Mouse (Mus musculus): ENCODE measurements around the gene Zfp217. TPM values are rescaled to one million over a fixed set of nuclear protein-coding genes. Genes with fewer than 3 reads are reported as not detected.
A peak's percentile ranks its signal among the peaks of the same experiment; 100 is the strongest.

Zfp217 gene
- total RNA-seq, 4 experiments from 2014 or later = 5.9 to 7.5 (median 6.7) TPM

DNA sequence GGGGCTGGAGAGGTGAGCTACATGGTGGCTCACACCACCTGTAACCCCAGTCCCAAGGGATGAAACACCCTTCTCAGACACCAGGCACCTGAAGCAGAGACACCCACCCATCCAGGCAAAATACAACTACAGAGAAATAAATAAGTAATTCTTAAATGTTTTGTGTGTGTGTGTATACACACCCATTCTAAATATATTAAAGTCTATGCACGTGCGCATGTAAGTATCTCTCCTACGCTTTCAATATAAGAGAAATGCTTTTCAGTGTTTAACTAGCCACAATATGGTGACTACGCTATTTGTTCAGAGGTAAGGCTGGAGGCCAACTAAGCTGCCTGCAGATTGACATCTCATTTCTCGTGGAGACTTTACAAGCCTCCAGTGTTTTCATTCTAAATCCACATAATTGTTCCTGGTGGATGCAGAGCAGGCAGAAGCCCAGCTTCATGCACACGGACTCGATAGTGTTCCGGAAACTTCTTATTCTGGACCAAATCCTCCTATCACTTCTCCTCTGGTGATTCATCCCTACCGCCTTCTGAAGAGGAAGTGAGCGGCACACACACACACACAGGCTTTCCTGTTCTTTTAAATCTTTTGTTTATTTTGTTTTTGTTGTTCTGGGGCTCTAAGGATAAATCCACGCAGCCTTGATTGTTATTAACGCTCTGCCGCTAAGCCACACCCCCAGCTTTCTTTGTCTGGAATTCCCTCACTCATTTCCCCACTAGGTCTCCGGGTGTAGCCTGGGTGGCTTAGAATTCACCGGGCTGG is 12.1 kb upstream of the Zfp217 start:
- no peak for DNase-seq (ENCODE audit: low spot score in 2 of 2)

DNA sequence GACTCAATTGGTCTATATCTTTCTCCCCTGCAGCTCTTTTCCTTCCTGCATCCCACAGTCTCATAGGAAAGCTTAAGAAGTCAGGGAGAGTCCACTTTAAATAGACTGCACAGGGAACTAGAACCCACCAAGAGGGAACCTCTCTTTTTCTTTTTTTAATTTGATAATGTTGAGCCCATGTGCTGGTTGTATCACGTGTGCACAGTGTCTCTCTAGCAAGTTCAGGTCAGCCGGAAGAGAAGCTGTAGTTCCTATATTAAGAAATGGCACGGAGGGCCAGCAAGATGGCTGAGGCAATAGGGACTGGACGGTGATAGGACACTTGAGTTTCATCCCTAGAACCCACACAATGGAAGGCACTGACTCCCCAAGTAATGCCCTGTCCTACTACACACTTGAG is 11.1 kb upstream of the Zfp217 start:
- no peak for DNase-seq (ENCODE audit: low spot score in 2 of 2)

DNA sequence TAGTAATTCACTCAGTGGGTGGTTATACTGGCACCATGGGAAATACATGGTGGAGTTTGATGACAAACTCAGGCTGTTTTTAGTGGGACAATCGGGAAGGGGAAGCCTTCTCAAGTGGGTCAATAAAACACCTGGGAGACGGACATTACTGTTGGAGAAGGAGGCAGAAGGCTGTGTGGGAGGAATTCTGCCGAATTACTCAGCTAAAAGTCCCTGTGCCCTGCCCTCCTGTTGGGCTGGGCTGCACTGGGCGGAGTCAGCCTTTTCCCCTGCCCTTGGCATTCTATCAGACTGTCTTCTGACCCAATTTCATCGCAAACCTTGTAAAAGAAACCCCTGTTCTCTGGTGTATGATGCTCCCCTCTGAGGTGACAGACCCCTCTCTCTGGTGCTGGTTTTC is 10.3 kb upstream of the Zfp217 start:
- no peak for DNase-seq (ENCODE audit: low spot score in 2 of 2)

DNA sequence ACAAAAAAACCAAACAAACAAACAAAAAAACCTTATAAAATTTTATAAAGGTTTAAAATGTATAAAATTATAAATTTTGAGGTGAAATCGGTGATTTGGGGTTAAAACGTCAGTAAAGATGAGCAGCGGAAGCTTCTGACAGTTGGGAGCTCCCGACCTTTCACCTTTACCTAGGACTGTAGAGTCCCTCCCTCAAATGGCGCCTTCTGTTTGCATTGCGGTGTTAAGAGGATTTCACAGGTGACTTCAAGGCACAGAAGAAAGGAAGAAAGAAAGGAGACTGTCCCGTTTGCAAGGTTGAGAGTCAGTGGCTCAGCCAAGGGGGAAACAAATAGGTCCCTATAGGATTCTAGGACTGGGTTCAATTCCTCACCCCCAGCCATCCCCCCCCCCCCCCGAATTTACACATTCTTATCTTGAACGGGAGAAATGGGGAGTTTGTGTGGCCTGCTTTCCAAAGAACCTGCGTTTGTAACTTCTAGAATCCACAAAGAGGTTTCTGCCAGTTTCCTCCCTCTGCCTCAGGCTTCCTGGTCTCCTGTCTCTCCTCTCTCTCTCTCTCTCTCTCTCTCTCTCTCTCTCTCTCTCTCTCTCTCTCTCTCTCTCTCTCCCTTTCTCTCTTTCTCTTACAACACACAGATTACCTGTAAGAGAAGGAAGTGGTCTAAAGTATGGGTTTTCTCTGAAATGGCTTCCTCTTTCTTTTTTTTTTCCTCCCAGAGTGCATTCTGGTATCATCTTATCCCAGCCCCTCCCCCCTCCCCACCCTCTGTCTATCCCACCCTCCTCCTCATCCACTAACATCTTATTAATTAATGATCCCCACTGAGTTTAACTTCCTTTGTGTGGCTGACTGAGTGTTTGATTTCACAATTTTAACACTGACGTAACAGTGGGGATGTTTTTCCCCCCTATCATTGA is 9.6 kb upstream of the Zfp217 start:
- no peak for DNase-seq (ENCODE audit: low spot score in 2 of 2)

DNA sequence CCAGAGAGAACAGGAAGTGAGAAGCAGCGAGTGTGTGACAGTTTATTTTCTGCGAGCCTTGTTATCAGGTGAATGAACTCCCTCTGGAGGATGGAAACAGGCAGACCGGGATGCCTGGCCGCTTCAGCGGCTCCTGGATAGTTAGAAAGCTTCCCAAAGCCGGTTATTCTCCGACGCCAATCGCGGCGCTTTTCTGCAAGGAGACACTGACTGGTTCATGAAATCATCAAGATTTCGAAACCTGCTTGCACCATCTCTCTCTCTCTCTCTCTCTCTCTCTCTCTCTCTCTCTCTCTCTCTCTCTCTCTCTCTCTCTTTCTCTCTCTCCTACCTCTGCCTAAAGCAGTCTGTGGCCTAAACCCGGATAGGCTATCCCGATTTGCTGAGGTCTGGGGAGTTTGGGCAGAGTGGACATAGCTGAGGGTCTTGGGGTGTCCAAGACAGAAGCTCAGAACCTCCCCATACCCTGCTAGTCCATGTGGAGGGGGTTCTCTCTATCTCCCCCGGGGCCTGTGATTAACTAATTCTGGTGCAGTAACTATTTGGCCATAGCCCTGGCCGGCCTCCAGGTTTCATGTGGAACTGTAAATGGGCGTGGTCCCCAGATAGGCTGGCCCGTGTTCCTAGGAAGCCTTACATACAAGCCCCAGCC is 7.3 kb upstream of the Zfp217 start:
- peak; percentile 54 to 69 for DNase-seq (ENCODE audit: low spot score in 2 of 2)

DNA sequence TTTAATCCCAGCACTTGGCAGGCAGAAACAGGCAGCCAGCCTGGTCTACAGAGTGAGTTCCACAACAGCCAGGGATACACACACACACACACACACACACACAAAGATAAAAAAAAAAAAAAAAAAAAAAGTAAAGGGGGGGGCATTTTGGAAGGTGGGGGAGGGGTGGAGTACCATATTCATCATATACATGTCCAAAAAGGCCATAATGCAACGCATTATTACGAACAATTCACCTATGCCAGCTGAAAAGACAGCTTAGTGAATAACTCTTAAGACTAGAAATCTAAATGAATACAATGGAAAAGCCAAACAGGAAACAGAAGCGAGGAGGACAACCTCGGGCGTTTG is 6.8 kb upstream of the Zfp217 start:
- DNase-seq (ENCODE audit: low spot score in 2 of 2) = no peak

DNA sequence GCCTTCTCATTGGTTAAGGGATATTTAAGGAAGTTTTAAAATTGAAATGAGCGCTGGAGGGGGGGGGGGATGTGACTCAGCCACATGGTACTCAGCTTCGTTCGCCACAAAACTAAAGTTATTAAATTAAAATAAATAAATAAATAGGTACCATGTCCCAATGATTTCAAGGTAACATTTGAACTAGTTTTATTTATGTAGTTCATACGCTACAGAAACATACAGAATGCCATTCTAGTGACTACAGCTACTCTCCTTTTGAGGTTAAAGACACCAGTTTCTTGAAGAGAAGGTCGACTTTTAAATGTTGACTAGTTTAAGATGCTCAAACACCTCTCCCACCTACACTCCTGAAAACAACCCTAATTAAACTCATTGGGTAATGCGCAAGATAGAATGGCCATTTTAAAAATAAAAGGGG is 6.4 kb upstream of the Zfp217 start:
- DNase-seq (ENCODE audit: low spot score in 2 of 2) = no peak

DNA sequence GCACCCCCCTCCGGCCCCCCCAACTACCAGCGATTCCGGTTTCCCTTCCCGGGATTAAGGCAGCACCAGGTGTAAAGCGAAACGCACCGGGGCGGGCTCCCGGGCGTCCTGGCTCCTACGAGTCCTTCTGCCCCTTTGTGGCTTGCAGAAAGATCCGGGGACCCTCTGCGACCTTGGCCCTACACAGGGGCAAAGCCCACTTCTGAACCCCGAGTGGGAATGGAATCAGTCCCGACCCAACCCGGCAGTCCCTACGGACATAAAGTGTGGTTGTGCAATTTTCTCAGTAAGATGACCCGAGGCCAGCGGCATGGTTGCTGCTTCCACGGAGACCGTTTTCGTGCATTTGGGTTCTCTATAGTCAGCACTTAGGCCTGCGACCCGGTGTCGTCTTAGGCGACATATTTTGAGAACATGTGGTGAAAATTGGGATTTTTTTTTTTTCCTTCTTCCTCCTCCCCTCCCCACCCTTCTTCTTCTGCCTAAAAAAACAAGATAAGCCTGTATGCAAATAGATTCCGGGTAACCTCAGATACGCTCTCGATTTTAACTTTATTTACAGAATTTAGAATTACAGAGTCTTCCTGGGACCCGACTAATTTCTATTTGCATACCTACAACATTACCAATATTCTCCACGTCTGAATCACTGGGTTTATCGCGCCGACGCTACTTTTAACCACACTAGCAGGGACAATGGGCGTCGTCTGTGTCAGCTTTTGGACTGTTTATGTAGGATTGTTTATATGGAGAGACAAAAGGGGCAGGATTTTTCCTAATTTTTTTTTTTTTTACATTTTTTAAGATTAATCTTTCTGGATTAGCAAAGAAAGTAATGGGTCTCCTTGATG is 5.7 kb upstream of the Zfp217 start:
- DNase-seq (ENCODE audit: low spot score in 2 of 2) = peak; percentile 45 to 52

DNA sequence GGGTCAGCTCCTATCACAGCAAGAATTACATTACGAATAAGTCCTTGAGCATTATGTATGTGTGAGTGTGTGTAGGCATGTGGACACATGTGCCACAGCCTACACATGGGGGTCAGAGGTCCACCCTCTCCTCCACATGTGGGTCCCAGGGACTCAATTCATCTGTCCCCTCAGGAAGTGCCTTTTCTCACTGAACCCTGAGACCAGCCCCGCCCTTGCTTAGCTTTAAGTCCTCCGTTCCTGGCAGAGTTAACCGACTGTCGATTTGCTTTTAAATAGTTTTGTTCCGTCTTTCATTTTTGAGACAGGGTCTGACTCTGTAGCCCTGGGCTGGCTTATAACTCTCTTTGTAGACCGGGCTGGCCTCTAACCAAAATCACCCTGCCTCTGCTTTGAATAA is 5.0 kb upstream of the Zfp217 start:
- DNase-seq (ENCODE audit: low spot score in 2 of 2) = no peak

DNA sequence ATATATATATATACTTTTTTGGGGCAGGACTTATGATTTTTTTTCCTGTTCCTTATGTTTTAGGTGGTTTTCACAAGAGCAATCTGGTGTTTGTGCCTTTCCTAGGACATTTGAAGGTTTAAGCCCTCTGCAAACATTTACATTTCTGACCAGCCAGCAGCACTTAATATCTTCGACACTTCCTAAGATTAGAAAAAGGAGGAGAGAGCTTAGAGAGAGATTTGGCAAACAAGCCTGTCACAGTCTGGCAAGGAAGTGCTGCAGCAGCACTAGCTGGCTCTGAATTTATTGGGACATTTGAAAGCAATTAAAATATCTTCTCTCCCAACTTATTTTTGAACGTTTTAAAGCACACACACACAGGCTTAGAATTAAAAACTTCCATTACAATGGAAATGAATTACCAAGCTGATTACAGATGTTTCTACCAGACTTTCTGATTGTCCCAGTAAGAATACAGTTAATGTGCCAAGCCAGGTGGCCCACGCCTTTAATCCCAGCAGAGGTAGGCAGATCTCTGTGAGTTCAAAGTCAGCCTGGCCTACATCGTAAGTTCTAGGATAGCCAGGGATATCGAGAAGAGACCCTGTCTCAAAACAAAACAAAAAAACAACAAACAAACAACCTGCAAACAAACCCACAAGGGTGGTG is 4.3 kb upstream of the Zfp217 start:
- DNase-seq (ENCODE audit: low spot score in 2 of 2) = no peak

DNA sequence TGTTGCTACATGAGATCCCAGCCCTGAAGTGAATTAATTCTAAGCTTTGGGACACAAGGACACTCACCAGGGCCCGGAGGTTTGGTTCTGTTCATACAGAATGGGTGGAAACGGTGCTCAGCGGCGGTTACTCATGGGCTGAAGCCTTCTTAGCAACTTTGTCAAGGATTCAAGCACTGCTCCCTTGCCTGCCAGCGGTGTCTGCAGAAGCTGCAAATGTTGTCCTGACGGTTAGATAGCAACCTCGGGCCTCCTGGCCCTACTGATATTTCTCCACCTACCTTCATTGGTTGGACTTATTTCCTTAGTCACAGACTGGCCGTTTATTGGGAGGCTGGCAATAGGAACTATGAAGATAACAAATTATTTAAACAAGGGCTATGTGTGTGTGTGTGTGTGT is 3.6 kb upstream of the Zfp217 start:
- no peak for DNase-seq (ENCODE audit: low spot score in 2 of 2)

DNA sequence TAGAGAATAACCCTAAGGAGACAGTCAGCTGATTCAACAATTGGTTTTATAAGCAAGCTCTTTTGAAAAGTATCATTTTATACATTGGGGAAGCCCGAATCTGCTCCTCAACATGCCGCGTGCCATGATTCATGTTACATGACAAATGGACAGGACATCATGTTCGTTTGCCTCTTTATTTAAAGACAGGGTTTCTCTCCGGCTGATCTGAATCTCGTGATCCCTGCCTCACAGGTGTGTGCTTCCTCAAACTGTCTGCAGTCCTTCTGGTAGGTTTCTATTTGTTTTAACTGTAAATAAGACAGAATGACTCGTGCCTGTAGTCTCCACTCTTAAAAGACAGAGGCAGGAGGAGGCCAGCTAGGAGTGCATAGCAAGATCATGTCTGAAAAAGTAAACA is 925 bp upstream of the Zfp217 start:
- no peak for DNase-seq (ENCODE audit: low spot score in 2 of 2)

DNA sequence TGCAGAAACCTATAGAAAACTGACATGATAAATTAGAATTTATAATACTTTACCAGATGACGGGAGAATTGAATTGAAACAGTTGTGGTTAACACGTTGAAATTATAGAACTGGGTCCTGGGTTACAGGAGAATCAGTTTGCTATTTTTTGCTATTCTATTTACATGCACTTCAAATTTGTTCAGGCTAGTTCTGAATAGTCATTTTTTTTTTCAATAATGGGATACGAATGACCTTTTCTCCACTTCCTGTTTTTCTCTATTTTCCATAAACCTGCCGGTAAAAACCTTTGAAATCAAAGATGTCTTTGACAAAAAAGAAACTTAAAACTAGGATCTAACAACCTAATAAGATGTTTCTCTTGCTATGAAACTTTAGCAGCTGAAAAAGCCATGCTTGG is 733 bp downstream of the Zfp217 start:
- DNase-seq (ENCODE audit: low spot score in 2 of 2) = no peak

DNA sequence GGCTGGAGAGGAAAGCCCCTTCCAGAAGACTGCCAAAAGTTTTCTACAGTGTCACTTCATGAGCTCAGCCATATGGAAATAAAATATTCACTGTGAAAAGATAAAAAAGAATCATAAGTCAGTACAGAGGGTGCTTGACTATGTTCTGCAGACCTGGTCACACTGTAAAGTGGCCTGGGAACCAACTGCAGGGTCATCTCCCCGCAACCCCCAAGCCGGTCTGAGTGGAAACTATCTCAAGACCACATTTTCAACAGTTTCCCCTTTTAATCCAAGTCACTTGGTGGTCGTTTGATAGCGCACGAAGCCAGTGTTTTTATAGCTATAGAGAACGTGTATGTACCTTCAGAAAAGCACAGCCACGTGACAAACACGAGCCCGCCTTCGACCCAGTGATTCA is 3.6 kb downstream of the Zfp217 start:
- DNase-seq (ENCODE audit: low spot score in 2 of 2) = no peak

DNA sequence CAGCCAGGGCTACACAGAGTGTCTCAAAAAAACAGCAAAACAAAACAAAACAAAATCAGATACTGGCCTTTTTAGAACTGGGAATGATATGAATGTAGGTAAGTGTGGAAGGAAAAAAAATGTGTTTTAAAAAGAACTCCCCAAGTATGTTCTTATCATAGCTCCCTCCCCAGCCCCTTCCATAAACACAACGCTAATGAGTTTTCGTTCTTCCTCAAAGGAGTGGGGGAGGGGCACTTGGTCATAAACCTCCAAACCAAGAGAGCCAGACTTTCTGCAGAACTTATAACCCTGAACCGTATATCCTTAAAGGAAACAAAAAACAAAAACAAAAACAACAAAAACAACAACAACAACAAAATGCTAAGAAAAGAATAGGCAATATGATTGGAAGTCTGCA is 4.0 kb downstream of the Zfp217 start:
- no peak for DNase-seq (ENCODE audit: low spot score in 2 of 2)

DNA sequence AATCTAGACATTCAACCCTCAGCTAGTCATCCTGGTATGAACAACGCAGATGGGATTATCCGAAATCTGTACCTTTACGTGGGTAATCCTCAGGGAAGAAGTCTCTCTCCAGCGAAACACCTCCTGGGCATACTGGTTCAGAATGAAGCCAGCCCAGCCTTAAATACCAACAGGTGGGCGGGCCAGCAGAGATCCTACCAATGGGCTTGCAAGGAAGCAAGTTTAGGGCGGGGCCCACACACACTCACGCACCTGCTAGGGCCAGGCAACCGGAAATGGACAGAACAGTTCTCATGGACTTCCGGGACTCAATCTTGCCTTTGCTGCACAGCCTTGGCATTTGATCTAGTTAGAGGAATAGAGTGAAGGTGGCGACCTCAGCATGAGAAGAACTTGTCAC is 5.4 kb downstream of the Zfp217 start:
- DNase-seq (ENCODE audit: low spot score in 2 of 2) = no peak

DNA sequence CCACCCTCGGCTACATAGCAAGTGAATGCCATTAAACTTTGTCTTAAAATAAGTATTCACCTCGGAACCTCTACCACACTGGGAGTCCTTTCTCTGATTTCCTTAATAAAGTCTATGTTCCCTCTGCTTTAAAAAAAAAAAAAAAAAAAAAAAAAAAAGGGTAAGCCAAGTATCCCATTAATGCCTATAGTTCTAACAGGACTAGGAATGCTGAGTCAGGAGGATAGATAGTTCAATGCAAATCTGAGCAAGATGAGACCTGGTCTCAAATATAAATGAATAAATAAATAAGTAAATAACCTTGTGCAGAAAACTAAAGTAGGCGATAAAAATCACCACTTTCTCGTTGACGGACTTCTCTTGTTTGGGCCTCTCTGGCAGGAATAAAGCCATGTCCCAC is 6.4 kb downstream of the Zfp217 start:
- no peak for DNase-seq (ENCODE audit: low spot score in 2 of 2)

DNA sequence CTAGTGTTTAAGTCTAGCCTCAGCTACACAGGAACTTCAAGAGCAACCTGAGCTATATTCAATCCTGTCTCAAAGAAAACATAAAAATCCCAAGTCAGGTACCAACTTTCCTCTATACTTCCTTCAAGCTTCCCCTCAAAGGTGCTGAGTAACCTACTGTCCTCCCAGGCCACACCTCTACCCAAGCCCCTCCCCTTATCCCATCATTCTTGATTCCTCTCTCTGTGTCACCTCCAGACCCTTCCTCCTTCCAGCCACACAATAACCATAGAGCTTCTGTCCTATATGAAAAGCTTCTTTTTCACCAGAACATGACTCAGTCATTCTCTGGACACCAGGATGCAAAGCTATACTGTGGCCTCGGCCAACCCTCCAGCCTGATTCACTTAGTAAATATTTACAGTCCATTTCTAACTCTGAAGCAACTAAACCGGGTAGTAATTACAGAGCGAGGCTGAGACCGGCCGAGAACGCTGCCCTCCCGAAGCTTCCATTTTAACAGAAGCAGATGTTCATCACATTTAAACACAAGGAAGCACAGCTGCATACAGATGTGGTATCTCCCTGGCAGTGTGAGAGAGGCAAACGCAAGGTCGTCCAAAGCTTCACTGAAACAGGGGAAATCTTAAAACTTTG is 8.4 kb downstream of the Zfp217 start:
- DNase-seq (ENCODE audit: low spot score in 2 of 2) = no peak

DNA sequence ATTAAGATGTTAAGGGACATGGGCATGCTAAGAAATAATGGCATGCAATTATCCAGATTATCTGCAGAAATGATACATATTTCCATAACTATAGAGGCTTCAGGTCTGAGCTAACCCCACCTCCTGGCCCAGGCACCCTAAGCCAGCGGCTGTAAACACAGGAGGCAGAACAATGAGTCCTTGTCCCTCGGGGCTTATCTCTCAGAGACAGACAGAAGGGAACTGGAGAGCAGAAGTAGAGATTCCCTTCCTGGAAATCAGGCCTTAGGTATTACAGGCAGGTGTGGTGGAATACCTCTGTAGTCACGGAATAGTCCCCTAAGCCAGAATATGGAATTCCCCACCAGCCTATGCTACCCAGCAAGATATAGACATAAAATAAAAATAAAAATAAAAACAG is 11.0 kb downstream of the Zfp217 start:
- no peak for DNase-seq (ENCODE audit: low spot score in 2 of 2)

DNA sequence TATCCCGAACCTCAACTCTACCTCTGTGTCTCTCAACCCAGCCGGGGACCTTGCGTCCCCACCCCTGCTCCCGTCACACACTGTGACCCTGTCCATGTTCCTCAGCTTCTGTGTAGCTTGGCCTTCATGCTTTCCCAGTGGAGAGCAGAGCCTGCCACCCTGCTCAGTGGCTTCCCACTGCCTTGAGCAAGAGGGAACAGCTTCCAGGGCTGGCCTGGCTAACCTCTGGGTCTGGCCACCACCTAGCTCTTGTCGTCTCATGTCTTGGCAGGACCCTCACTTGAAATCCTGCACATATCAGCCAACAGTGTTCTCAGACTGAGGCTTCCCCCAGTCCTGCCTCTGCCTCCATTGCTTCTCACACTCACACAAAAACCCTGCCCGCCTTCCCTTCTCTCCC is 12.1 kb downstream of the Zfp217 start:
- DNase-seq (ENCODE audit: low spot score in 2 of 2) = no peak

Measured in gastrocnemius, adult 8-10 months (tissue).